Mouse (Mus musculus) CH12.LX (cell line): ENCODE measurements at regions not wholly inside any gene's neighbourhood (a gene's known extent, or its start where the extent isn't known, plus 50 kb on each side); places are given as distances from the start of the nearest gene placed in this dataset.

ENCODE experiments used
- CTCF ChIP-seq, 2 experiments: IDR thresholded peaks in 1 of 2; conservative IDR thresholded peaks in 1 of 2; 2 replicates each; pipeline ENCODE4 v1.5.1; 2011 to 2012; ENCODE audit warnings: low read depth in 2 of 2, low read length in 2 of 2, improper control_type of control experiment in 1 of 2, inconsistent platforms in 1 of 2, mild to moderate bottlenecking in 1 of 2, moderate library complexity in 1 of 2
- MAFK ChIP-seq: IDR thresholded peaks from 2 replicates; pipeline ENCODE4 v1.6.1; 2011; ENCODE audit warnings: low read length, improper control_type of control experiment; ENCODE audit not compliant: insufficient replicate concordance
- MAX ChIP-seq: IDR thresholded peaks from 2 replicates; pipeline ENCODE4 v1.6.1; 2011; ENCODE audit warnings: low read length, improper control_type of control experiment
- MAZ ChIP-seq: IDR thresholded peaks from 2 replicates; pipeline ENCODE4 v1.6.1; 2012; ENCODE audit warnings: low read depth, mild to moderate bottlenecking, inconsistent platforms, low read length, improper control_type of control experiment, moderate library complexity
- POLR2A ChIP-seq: IDR thresholded peaks from 2 replicates; pipeline ENCODE4 v1.6.1; 2011; ENCODE audit warnings: low read depth, mild to moderate bottlenecking, improper control_type of control experiment, low read length
- RCOR1 ChIP-seq: conservative IDR thresholded peaks from 2 replicates; pipeline ENCODE4 v1.6.1; 2012; ENCODE audit warnings: low read depth, mild to moderate bottlenecking, inconsistent platforms, low read length, improper control_type of control experiment
- UBTF ChIP-seq: IDR thresholded peaks from 2 replicates; pipeline ENCODE4 v1.6.1; 2012; ENCODE audit warnings: low read depth, mild to moderate bottlenecking, inconsistent platforms, low read length, improper control_type of control experiment, moderate library complexity
- USF1 ChIP-seq: IDR thresholded peaks from 2 replicates; pipeline ENCODE4 v1.6.1; 2014; ENCODE audit warnings: low read depth, mild to moderate bottlenecking, inconsistent platforms, low read length, improper control_type of control experiment
- ZNF384 ChIP-seq: IDR thresholded peaks from 2 replicates; pipeline ENCODE4 v1.6.1; 2012; ENCODE audit warnings: low read depth, low read length, improper control_type of control experiment, inconsistent platforms

- TF ChIP-seq ZNF384 (no peak), MAZ (no peak), MAX (no peak), CTCF (conservative IDR thresholded peaks at IDR 0.05 in 1 of 2, IDR thresholded peaks at IDR 0.05 in 1 of 2; ENCODE audit: low read depth in 2 of 2, low read length in 2 of 2) (no peak), RCOR1 (no peak), USF1 (no peak), POLR2A (no peak), MAFK (no peak), UBTF (no peak)
These were observed 96.4 kb upstream of the Arg1 start for GRCm38 (mm10) chr10:25023601-25024157.
